In genomic region chr7:139914141-139915047, GRCm38 (mm10) we compare ENCODE assay signal across 8 mouse cellular contexts. TPM values are rescaled to one million over a fixed set of nuclear protein-coding genes. Genes with fewer than 3 reads are reported as not detected.
DNase-seq lines count a peak whose midpoint lies in the region; ATAC-seq and TF ChIP-seq lines count a peak whose summit lies in the region.

No protein-coding gene starts in this region.

- TF ChIP-seq CTCF in kidney, adult 2 months (conservative IDR thresholded peaks at IDR 0.05; ENCODE audit: insufficient read depth, insufficient read length, low read depth, low read length) = no peak

- peak overlapping the region; percentile 64 for H3K4me2 ChIP-seq in kidney, embryonic 16.5 days (replicated peaks; ENCODE audit: low read depth, low read length)
- H3K4me2 ChIP-seq in midbrain, embryonic 16.5 days (ENCODE audit: low read length) = peak overlapping the region; percentile 42

- no peak overlapping the region for H3K27ac ChIP-seq in kidney, embryonic 16.5 days (ENCODE audit: low read length)
- no peak overlapping the region for H3K27ac ChIP-seq in kidney, adult 2 months (ENCODE audit: insufficient read depth, low read depth, low read length)
- no peak overlapping the region for H3K27ac ChIP-seq in midbrain, embryonic 16.5 days (ENCODE audit: low read length)

- DNase-seq in kidney, adult 2 months = no peak
- DNase-seq in embryo, embryonic 10 days (ENCODE audit: low spot score) = peak; percentile 51
- peak; percentile 66 for DNase-seq in induced T-regulatory cell, adult 2 months (ENCODE audit: low read depth)
- no peak for DNase-seq in spleen, postnatal 4 days (ENCODE audit: low spot score in 2 of 2)
- no peak for DNase-seq in cerebellum, adult 9-10 months
- DNase-seq in left cerebral cortex, adult 18-20 months (ENCODE audit: low spot score in 2 of 2) = no peak

- ATAC-seq in kidney, embryonic 16.5 days (ENCODE audit: low FRiP score, low TSS enrichment) = peak; percentile 82
- no peak; the same call in 1 of the 2 replicates for ATAC-seq in midbrain, embryonic 16.5 days

- 9% methylated on average over 29 of the region's 29 CpGs for WGBS in kidney, embryonic 16.5 days
- 16% methylated on average over 29 of the region's 29 CpGs for WGBS in kidney, adult 2 months
- 14% methylated on average over 29 of the region's 29 CpGs for WGBS in midbrain, embryonic 16.5 days

- H3K9ac ChIP-seq in kidney, embryonic 16.5 days (replicated peaks; ENCODE audit: low read length) = no peak overlapping the region
- H3K9ac ChIP-seq in midbrain, embryonic 16.5 days (ENCODE audit: low read depth, low read length) = 0 out of 2 replicates have a peak overlapping the region, but pooled peaks have one; percentile 25

- H3K9me3 ChIP-seq in kidney, embryonic 16.5 days (ENCODE audit: low read length) = no peaks in the 10 kb centered on the region
- no peaks in the 10 kb centered on the region for H3K9me3 ChIP-seq in midbrain, embryonic 16.5 days (replicated peaks; ENCODE audit: control insufficient read depth, low read length, poor library complexity, severe bottlenecking)

- H3K36me3 ChIP-seq in kidney, embryonic 16.5 days (ENCODE audit: insufficient read depth, low read length) = no peaks in the 10 kb centered on the region
- H3K36me3 ChIP-seq in kidney, adult 2 months (ENCODE audit: control insufficient read depth, insufficient read depth, low read length) = no peaks in the 10 kb centered on the region
- H3K36me3 ChIP-seq in midbrain, embryonic 16.5 days (ENCODE audit: control insufficient read depth, insufficient read depth, low read length) = no peaks in the 10 kb centered on the region; the same call in 1 of the 2 replicates

- H3K27me3 ChIP-seq in kidney, embryonic 16.5 days (ENCODE audit: insufficient read depth, low read length) = peaks cover 19% of the 10 kb centered on the region; the same call in 1 of the 2 replicates
- H3K27me3 ChIP-seq in kidney, adult 2 months (replicated peaks; ENCODE audit: control insufficient read depth, insufficient read depth, low read length) = no peaks in the 10 kb centered on the region
- H3K27me3 ChIP-seq in midbrain, embryonic 16.5 days (ENCODE audit: control insufficient read depth, insufficient read depth, low read depth, low read length) = peaks cover 13% of the 10 kb centered on the region

- H3K4me1 ChIP-seq in kidney, embryonic 16.5 days (ENCODE audit: insufficient read depth, low read length) = peaks cover 21% of the 10 kb centered on the region
- H3K4me1 ChIP-seq in kidney, adult 2 months (ENCODE audit: control insufficient read depth, insufficient read depth, low read length) = no peaks in the 10 kb centered on the region
- H3K4me1 ChIP-seq in midbrain, embryonic 16.5 days (ENCODE audit: control insufficient read depth, insufficient read depth, low read length) = peaks cover 20% of the 10 kb centered on the region

- peak overlapping the region; percentile 48 for H3K4me3 ChIP-seq in kidney, embryonic 16.5 days (ENCODE audit: low read length)
- no peak overlapping the region for H3K4me3 ChIP-seq in kidney, adult 2 months (ENCODE audit: insufficient read depth, low read depth, low read length)
- H3K4me3 ChIP-seq in midbrain, embryonic 16.5 days (ENCODE audit: low read depth, low read length) = peak overlapping the region; percentile 13; the same call in 1 of the 2 replicates

- TF ChIP-seq POLR2A in kidney, adult 2 months (IDR thresholded peaks at IDR 0.05; ENCODE audit: low read depth, low read length) = no peak

RNA-seq across cellular contexts. Expression of gene Kndc1, which starts 19.9 kb away (rescaled TPM):
- polyA plus RNA-seq in kidney, embryonic 16.5 days (2015; fragmentation: Nextera tagmentation; extraction: Ambion mirVana) = 0.12 and 0.22 TPM in 2 replicates
- polyA plus RNA-seq in kidney, adult 2 months (2012; rRNA removed) = 0.02 TPM in 1 of 2 replicates, not detected in the other
- 22.5 and 23.6 TPM in 2 replicates for polyA plus RNA-seq in midbrain, embryonic 16.5 days (2015; fragmentation: Nextera tagmentation; extraction: Ambion mirVana)
- total RNA-seq in left cerebral cortex, adult 18-20 months (2021) = 10 to 100 TPM; 67.7 to 74.7 TPM

RNA-seq across cellular contexts. Expression of gene Utf1, which starts 29.2 kb away (rescaled TPM):
- polyA plus RNA-seq in kidney, embryonic 16.5 days (2015; fragmentation: Nextera tagmentation; extraction: Ambion mirVana) = 0.21 TPM in 1 of 2 replicates, not detected in the other
- 0.13 TPM in 1 of 2 replicates, not detected in the other for polyA plus RNA-seq in kidney, adult 2 months (2012; rRNA removed)
- not detected in 2 replicates for polyA plus RNA-seq in midbrain, embryonic 16.5 days (2015; fragmentation: Nextera tagmentation; extraction: Ambion mirVana)
- total RNA-seq in left cerebral cortex, adult 18-20 months (2021) = not detected

Comparison
In these comparisons a context has a peak if more than half of its experiments do, and no peak if none do; other contexts are left out.
1. DNase-seq: peak in embryo, embryonic 10 days (single experiment) and induced T-regulatory cell, adult 2 months (single experiment); none in kidney, adult 2 months (single experiment), spleen, postnatal 4 days (0 of 2), cerebellum, adult 9-10 months (single experiment) and left cerebral cortex, adult 18-20 months (0 of 2).
2. RNA of gene Kndc1, which starts 19.9 kb away (polyA plus RNA-seq): 22.5 to 23.6 TPM in midbrain, embryonic 16.5 days; 0.12 to 0.22 TPM in kidney, embryonic 16.5 days and 0.02 TPM in kidney, adult 2 months; every median in the first group is over 10 times any median in the second.